Mouse (Mus musculus) embryonic facial prominence, embryonic 12.5 days (tissue): ENCODE measurements around the gene Fam163b. TPM values are rescaled to one million over a fixed set of nuclear protein-coding genes. Genes with fewer than 3 reads are reported as not detected.
A peak's percentile ranks its signal among the peaks of the same experiment; 100 is the strongest.

Experiments
- ATAC-seq: fragments of 200-750 bp; cut with Nextera tagmentation; 2 replicates; pipeline ENCODE4 v1.8.0; 2017; ENCODE audit not compliant: insufficient number of reproducible peaks, insufficient read depth, low FRiP score, low TSS enrichment
- H3K27ac ChIP-seq: fragments of 300-500 bp; sonication (generic); 2 replicates; pipeline ENCODE4 v1.5.1; 2016; ENCODE audit warnings: mild to moderate bottlenecking
- H3K27me3 ChIP-seq: fragments of 300-500 bp; sonication (generic); 2 replicates; pipeline ENCODE4 v1.6.1; 2016; ENCODE audit warnings: mild to moderate bottlenecking, moderate library complexity
- H3K36me3 ChIP-seq: fragments of 300-500 bp; sonication (generic); 2 replicates; pipeline ENCODE4 v1.6.1; 2016; ENCODE audit warnings: mild to moderate bottlenecking
- H3K4me1 ChIP-seq: fragments of 300-500 bp; sonication (generic); 2 replicates; pipeline ENCODE4 v1.6.1; 2016
- H3K4me2 ChIP-seq: fragments of 300-500 bp; sonication (generic); replicated peaks from 2 replicates; pipeline ENCODE4 v1.6.1; 2016; ENCODE audit warnings: mild to moderate bottlenecking, moderate library complexity
- H3K4me3 ChIP-seq: fragments of 300-500 bp; sonication (generic); 2 replicates; pipeline ENCODE4 v1.5.1; 2016; ENCODE audit warnings: mild to moderate bottlenecking
- H3K9ac ChIP-seq: fragments of 300-500 bp; sonication (generic); 2 replicates; pipeline ENCODE4 v1.6.1; 2016; ENCODE audit warnings: mild to moderate bottlenecking, moderate library complexity
- H3K9me3 ChIP-seq: fragments of 300-500 bp; sonication (generic); 2 replicates; pipeline ENCODE4 v1.6.1; 2016; ENCODE audit warnings: mild to moderate bottlenecking, moderate library complexity
- WGBS: fragments of 180-500 bp; shearing (Covaris S2); methylation state at CpG from one replicate; pipeline ENCODE4 v1.1.7; 2016; 5-methylcytosine and 5-hydroxymethylcytosine counted together
- polyA plus RNA-seq: library from polyadenylated mRNA; unstranded; fragments of >200 nt; fragmentation: Nextera tagmentation; extraction: Ambion mirVana; gene quantifications from 2 replicates; pipeline ENCODE4 v1.2.1, GENCODE M21; 2016

Fam163b gene
- polyA plus RNA-seq = 0.24 and 0.29 TPM in 2 replicates

DNA sequence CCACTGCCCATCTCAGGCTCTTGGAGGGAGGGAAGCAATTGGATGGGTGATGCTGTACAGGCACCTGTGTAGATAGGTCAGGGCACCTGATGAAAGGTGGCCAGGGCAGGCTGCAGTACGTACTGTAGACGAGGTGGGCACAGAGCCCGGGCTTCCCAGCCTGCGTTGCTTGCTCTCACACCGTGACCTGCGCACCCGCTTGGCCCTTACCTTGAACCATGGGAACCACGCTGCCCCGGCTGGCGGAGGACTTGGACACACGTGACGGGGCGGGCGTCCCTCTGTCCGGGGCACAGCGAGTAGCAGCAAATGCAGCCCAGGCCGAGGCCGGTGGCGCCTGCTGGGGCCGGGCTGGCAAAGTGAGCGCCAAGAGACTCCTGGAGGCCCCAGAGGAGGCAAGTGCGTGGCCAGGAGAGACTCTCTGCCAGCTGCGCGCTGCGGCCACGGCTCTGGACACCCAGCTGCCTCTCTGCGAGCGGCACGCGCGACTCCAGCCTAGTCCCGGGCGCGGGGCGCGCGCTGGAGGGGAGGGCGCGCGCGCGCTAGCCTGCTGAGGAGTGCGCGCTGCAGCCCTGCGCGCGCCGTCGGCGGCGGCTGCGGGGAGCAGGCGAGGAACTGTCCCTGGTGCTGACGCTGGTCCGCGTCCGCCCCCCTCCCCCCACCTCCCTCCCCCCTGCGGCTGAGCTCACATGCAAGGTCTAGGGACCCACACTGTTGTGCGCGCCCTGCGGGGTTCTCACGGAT lies at the start of gene Fam163b:
Gene Fam163b, minus strand, starts transcription at position 542 of the 744 bp plus-strand sequence.
- H3K27me3 ChIP-seq = peaks cover 34% of the 10 kb centered on the region
- no peak within 1 kb of the TSS for H3K27ac ChIP-seq

DNA sequence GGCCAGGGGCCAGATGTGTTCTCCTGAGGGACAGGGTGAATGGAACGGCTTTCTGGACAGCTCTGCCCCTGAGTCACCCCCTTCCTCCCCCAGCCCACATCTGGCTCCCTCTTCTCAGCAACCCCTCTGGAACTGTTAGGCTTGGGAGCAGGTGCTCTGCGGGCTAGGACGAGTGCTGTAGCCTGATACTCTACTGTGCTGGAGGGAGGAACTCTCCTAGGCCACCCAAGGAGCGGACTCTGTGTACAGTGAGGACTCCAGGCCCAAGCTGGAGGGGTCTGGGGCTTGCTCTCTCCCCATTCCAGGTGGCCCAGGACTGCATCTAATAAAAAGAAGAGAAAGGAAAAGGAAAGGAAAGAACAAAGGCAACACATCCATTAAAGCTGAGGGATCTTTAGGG lies 47.7 kb upstream of the Fam163b start:
- 30% methylated on average over 4 of the region's 4 CpGs for WGBS
- Histone ChIP-seq H3K4me2 (no peak overlapping the region), H3K4me3 (no peak overlapping the region), H3K27me3 (no peaks in the 10 kb centered on the region), H3K9me3 (no peaks in the 10 kb centered on the region), H3K4me1 (no peaks in the 10 kb centered on the region), H3K27ac (no peak overlapping the region), H3K9ac (no peak overlapping the region), H3K36me3 (no peaks in the 10 kb centered on the region)
- peak; percentile 68; the same call in 1 of the 2 replicates for ATAC-seq

More for the DNA sequence above, at the start of gene Fam163b:
- H3K9ac ChIP-seq = peak within 1 kb of the TSS; percentile 34; the same call in 1 of the 2 replicates
- peak within 1 kb of the TSS; percentile 42 for H3K4me3 ChIP-seq
- peak within 1 kb of the TSS; percentile 91 for H3K4me2 ChIP-seq
- no peaks in the 10 kb centered on the region for H3K36me3 ChIP-seq
- under 1% methylated on average over 48 of the region's 62 CpGs for WGBS
- peak; percentile 62; the same call in 1 of the 2 replicates for ATAC-seq
- H3K9me3 ChIP-seq = no peaks in the 10 kb centered on the region
- peaks cover 7% of the 10 kb centered on the region; the same call in 1 of the 2 replicates for H3K4me1 ChIP-seq

DNA sequence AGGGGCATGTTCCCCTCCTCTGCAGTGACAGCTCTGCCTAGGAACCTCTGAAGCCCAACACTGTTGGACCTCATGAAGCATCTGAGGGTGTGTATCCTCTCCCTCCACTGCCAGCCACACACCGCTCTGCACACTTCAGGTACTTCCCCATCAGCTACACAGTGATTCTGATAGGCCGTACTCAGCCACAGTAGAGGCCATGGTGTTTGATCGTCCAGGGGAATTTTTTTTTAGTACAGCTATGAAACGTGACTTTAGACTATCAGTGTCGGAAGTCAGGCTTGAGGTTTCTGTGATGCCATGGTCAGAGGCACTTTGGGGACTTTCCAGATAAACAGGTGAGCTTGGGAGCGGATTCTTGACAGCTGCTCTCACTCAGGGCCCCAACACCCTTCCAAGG lies 45.2 kb upstream of the Fam163b start:
- Histone ChIP-seq H3K27ac (no peak overlapping the region), H3K4me1 (peaks cover 5% of the 10 kb centered on the region; the same call in 1 of the 2 replicates), H3K27me3 (no peaks in the 10 kb centered on the region), H3K4me3 (no peak overlapping the region), H3K36me3 (no peaks in the 10 kb centered on the region), H3K4me2 (no peak overlapping the region), H3K9me3 (no peaks in the 10 kb centered on the region), H3K9ac (no peak overlapping the region)
- 82% methylated on average over 6 of the region's 6 CpGs for WGBS
- ATAC-seq = no peak

DNA sequence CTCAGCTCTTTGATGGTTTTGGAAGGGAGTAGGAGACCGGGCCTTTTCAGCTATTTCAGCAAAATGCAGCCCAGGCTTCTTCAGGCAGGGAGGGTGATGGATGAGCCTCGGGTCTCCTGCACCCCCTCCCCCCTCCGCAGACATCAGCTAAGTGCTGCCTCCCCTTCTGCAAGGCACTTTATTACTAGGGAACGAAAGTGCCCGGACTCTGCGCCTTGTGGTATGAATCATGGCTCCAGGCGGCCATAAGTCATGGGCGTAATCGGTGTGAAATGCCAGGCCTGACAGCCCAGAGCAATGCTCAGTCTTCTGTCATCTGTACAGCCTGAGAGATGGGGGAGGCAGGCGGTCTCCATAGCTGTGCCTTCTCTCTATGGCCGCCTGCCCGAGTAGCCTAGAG lies 41.4 kb upstream of the Fam163b start:
- no peaks in the 10 kb centered on the region for H3K36me3 ChIP-seq
- no peak overlapping the region for H3K4me2 ChIP-seq
- no peaks in the 10 kb centered on the region for H3K9me3 ChIP-seq
- H3K27me3 ChIP-seq = no peaks in the 10 kb centered on the region
- H3K4me1 ChIP-seq = peaks cover 5% of the 10 kb centered on the region; the same call in 1 of the 2 replicates
- H3K27ac ChIP-seq = no peak overlapping the region
- no peak overlapping the region for H3K4me3 ChIP-seq
- WGBS = 80% methylated on average over 12 of the region's 12 CpGs
- no peak overlapping the region for H3K9ac ChIP-seq
- no peak for ATAC-seq

DNA sequence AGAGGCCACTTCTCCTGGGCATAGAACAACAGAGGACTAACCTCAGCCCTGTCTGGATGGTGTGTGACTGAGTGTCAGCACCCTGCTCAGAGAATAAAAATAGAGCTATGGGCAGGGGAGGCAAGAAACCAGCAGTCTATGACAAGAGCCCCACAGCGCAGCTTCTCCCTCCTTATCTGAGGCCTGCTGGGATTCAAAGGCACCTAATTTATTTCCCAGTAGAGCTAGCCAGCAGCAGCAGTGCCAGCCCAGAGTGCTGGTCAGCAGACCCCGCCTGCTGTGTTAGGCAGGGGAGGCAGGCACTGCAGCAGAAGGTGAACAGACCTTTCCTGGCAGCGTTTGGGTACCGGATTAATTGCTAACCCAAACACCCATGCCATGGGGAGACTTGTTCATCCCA lies 39.6 kb upstream of the Fam163b start:
- Histone ChIP-seq H3K36me3 (no peaks in the 10 kb centered on the region), H3K27ac (no peak overlapping the region)

DNA sequence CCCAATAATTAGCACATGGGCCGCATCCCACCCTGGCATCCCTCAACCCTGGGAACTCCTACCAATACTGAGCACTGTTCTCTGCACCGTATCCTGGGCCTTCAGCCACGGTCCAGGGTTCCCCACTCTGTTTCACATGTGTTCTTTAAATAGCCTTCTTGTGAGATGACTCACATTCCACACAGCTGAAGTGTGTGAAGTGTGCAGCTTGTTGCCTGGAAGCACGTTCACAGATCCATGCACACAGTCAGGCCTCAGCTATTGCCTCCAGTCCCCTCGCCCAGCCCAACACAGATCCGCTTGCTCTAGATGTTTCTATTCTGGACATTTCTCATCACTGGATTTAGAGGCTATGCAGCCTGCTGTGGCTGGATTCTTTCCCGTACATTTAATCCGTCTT lies 36.8 kb upstream of the Fam163b start:
- Histone ChIP-seq H3K4me2 (no peak overlapping the region), H3K27ac (no peak overlapping the region), H3K36me3 (no peaks in the 10 kb centered on the region), H3K27me3 (no peaks in the 10 kb centered on the region), H3K9me3 (no peaks in the 10 kb centered on the region), H3K9ac (no peak overlapping the region), H3K4me1 (peaks cover 5% of the 10 kb centered on the region; the same call in 1 of the 2 replicates), H3K4me3 (no peak overlapping the region)
- WGBS = 79% methylated on average over 8 of the region's 8 CpGs
- no peak for ATAC-seq

More for the DNA sequence above, 39.6 kb upstream of the Fam163b start:
- H3K27me3 ChIP-seq = no peaks in the 10 kb centered on the region
- H3K9ac ChIP-seq = no peak overlapping the region
- H3K4me2 ChIP-seq = no peak overlapping the region
- H3K9me3 ChIP-seq = no peaks in the 10 kb centered on the region
- 70% methylated on average over 4 of the region's 4 CpGs for WGBS
- H3K4me1 ChIP-seq = peaks cover 5% of the 10 kb centered on the region; the same call in 1 of the 2 replicates
- H3K4me3 ChIP-seq = no peak overlapping the region
- ATAC-seq = no peak

DNA sequence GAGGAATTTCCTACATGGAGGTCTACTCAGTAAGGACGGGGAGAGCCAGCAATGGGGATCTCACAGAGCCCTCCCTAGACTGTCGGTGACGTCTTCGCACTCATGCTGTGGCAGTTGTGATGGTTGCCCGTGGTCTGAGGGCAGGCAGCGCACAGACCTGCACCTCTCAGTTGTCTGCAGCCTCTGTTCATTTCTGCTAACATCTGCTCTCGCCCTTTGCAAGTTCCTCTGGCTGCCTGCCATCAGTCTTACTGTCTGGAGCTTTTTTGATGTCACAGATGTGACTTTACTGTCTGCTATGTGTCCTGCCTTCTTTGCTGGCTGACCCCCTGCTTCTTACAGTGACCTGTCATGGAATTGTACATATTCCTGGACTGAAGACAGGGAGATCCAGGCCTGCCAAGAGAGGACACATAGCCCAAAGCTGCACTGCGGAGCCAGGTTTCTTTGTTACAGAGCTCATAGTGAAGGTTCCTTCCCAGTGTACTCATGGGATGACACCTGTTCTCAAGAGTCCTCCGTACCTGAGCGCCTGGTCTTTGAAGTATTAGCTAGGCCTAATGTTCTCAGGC lies 33.5 kb upstream of the Fam163b start:
- Histone ChIP-seq H3K4me2 (no peak overlapping the region), H3K27ac (no peak overlapping the region), H3K27me3 (no peaks in the 10 kb centered on the region), H3K4me1 (no peaks in the 10 kb centered on the region), H3K9me3 (no peaks in the 10 kb centered on the region), H3K4me3 (no peak overlapping the region), H3K36me3 (no peaks in the 10 kb centered on the region), H3K9ac (no peak overlapping the region)
- WGBS = 87% methylated on average over 10 of the region's 10 CpGs
- no peak for ATAC-seq

DNA sequence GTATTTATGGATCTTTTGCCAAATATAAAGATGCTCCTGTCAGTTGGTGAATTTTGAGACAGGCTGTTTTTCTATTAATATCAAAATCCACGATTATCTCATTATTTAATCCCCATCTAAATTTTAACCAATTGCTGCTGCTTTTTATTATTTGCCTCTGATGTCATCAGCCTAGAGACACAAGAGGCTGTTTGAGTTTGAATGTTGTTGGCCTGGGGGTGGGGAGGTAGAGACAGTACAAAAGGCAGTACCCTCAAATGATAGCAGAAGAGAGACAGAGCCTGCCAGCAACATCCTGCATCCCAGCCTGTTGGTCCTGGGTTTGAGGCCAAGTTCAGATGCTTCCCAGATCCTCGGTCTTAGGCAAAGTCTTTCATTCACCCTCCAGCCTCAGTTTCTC lies 32.0 kb upstream of the Fam163b start:
- no peak for ATAC-seq
- no peaks in the 10 kb centered on the region for H3K27me3 ChIP-seq
- no peak overlapping the region for H3K27ac ChIP-seq
- no peak overlapping the region for H3K4me3 ChIP-seq
- H3K9me3 ChIP-seq = no peaks in the 10 kb centered on the region
- no peaks in the 10 kb centered on the region for H3K4me1 ChIP-seq
- no peak overlapping the region for H3K9ac ChIP-seq
- H3K4me2 ChIP-seq = no peak overlapping the region
- WGBS = 78% methylated on average over 2 of the region's 2 CpGs
- H3K36me3 ChIP-seq = no peaks in the 10 kb centered on the region

DNA sequence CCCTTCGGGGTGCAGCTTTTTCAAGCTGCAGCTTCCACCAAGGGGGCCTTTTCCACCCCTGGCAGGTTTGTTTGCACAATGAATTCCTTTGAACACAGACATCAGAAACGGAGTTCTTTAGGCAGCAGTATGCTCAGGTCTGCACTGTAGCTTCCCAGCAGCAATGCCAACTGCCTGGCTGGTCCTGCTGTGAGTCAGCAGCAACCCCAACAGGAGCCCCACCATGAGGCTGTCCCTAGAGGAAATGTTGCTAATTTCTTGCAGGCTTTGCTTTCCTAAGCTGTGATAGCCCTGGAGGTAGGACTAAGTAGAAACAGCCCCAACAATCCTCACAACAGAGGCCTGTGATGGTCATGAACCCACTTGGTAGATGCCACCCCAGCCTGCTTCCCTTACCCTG lies 24.7 kb upstream of the Fam163b start:
- H3K4me2 ChIP-seq = no peak overlapping the region
- H3K27me3 ChIP-seq = no peaks in the 10 kb centered on the region
- no peaks in the 10 kb centered on the region for H3K36me3 ChIP-seq
- H3K4me3 ChIP-seq = no peak overlapping the region
- H3K9ac ChIP-seq = no peak overlapping the region
- peak overlapping the region; percentile 12; the same call in 1 of the 2 replicates for H3K27ac ChIP-seq
- no peak for ATAC-seq
- peaks cover 18% of the 10 kb centered on the region for H3K4me1 ChIP-seq
- 10% methylated on average over 2 of the region's 2 CpGs for WGBS
- no peaks in the 10 kb centered on the region for H3K9me3 ChIP-seq

DNA sequence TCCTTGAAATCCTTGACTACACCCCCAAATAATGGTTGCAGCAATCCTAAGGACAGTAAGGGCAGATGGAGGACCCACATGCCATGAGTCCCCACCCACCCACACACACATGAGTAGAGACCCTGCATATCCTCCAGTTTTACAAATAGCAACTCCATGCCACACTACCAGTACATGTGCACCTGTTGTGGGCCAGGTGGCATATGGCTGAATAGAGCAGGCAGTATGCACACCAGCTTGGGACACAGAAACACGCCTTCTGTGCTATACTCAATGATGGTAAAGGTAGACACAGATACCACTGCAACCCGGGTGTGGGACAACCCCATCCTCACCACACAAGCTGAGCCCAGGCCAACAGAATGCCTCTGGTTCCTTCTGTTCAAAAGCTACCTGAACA lies 23.8 kb upstream of the Fam163b start:
- Histone ChIP-seq H3K27ac (no peak overlapping the region), H3K4me1 (peaks cover 18% of the 10 kb centered on the region), H3K9me3 (no peaks in the 10 kb centered on the region), H3K36me3 (no peaks in the 10 kb centered on the region), H3K4me2 (no peak overlapping the region), H3K4me3 (no peak overlapping the region), H3K27me3 (no peaks in the 10 kb centered on the region), H3K9ac (no peak overlapping the region)
- no peak for ATAC-seq
- WGBS = 81% methylated on average over 2 of the region's 2 CpGs

DNA sequence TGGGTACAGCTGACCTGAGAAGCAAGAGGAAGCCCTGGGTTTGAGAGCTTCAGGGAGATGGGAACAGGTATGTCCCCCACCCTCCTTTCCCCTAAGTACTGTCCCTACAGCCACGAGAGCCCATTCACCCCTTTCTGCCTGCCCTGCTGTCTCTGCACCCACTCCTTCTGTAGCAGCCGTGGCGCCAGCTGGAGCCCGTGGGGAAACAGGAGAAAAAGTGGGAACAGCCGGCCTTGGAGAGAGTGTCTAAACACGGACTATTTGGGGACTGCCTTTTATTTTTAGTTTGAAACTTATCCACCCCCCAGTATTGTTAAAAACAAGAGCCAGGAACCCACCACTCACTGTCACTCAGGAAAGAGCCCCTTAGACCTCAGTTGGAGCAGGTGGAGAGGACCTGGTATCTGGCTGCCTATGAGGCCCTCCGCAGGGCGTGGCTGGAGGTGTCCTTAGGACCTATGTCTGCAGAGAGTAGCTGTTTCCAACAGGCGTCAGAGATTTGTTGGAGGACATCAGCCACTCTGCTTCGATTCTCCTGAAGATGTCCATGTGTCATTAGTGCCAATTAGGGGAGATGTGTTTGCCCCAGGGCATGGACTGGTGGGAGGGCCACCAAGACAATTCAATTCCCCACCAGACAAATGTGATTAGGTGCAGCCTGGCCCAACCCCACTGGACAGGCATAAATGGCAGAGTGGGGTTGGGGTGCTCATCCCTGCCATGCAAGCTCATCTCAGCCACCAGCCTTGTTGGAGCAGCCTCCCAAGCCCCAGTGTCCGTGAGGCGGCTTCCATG lies 22.7 kb upstream of the Fam163b start, which contains the start of gene Dbh:
Gene Dbh, plus strand, starts transcription at position 438 of the 795 bp plus-strand sequence.
- WGBS = 83% methylated on average over 12 of the region's 12 CpGs
- Histone ChIP-seq H3K27ac (no peak within 1 kb of the TSS), H3K4me3 (no peak within 1 kb of the TSS), H3K9me3 (no peaks in the 10 kb centered on the region), H3K4me1 (peaks cover 18% of the 10 kb centered on the region), H3K4me2 (no peak within 1 kb of the TSS), H3K9ac (no peak within 1 kb of the TSS), H3K36me3 (no peaks in the 10 kb centered on the region), H3K27me3 (no peaks in the 10 kb centered on the region)
- no peak for ATAC-seq
